Mouse (Mus musculus) heart, embryonic 10.5 days (tissue): Measurements from ENCODE around the gene Syce1l. TPM values are rescaled to one million over a fixed set of nuclear protein-coding genes. Genes with fewer than 3 reads are reported as not detected.

ENCODE experiments used
- DNase-seq: peaks from one replicate; pipeline ENCODE4 v3.0.0-alpha.2; 2017; ENCODE audit warnings: low spot score
- H3K27ac ChIP-seq: fragments of 300-500 bp; sonication (generic); 2 replicates; pipeline ENCODE4 v1.5.1; 2016; ENCODE audit warnings: mild to moderate bottlenecking
- H3K27me3 ChIP-seq: fragments of 300-500 bp; sonication (generic); 2 replicates; pipeline ENCODE4 v1.6.1; 2016; ENCODE audit warnings: mild to moderate bottlenecking; ENCODE audit not compliant: poor library complexity, insufficient read depth, severe bottlenecking
- H3K36me3 ChIP-seq: fragments of 300-500 bp; sonication (generic); 2 replicates; pipeline ENCODE4 v1.6.1; 2016; ENCODE audit warnings: mild to moderate bottlenecking, moderate library complexity
- H3K4me1 ChIP-seq: fragments of 300-500 bp; sonication (generic); 2 replicates; pipeline ENCODE4 v1.6.1; 2016; ENCODE audit warnings: mild to moderate bottlenecking
- H3K4me3 ChIP-seq: fragments of 300-500 bp; sonication (generic); 2 replicates; pipeline ENCODE4 v1.5.1; 2016; ENCODE audit warnings: mild to moderate bottlenecking, moderate library complexity
- H3K9me3 ChIP-seq: fragments of 300-500 bp; sonication (generic); 2 replicates; pipeline ENCODE4 v1.6.1; 2016; ENCODE audit warnings: mild to moderate bottlenecking, moderate library complexity
- WGBS: fragments of 180-500 bp; shearing (Covaris S2); methylation state at CpG from one replicate; pipeline ENCODE4 v1.1.7; 2016; 5-methylcytosine and 5-hydroxymethylcytosine counted together
- polyA plus RNA-seq: library from polyadenylated mRNA; unstranded; fragments of >200 nt; fragmentation: Nextera tagmentation; extraction: Ambion mirVana; gene quantifications from 2 replicates; pipeline ENCODE4 v1.2.1, GENCODE M21; 2016

The Syce1l gene
- not detected in 2 replicates for polyA plus RNA-seq

DNA sequence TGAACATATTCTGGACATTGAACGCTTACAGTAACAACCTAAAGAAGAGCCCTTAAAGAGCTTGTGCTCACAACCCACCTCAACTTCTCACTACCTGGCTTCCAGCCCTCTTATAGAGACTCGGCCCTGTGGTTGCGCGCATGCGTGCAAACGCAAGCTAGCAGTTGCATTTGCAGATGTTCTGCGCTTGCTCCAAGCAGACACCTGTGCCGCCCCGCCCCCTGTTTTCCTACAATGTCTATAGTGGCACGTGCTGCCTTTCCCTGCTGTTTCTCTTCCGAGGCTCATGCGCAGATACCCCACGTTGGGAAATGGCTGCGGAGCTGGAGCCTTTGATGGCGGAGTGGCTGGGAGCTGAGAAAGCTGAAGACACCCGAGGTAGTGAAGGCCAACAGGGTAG, at the start of gene Syce1l:
Gene Syce1l (plus strand): TSS at position 288 of the 400 bp plus-strand sequence.
- Histone ChIP-seq H3K4me3 (no peak within 1 kb of the TSS), H3K27me3 (no peaks in the 10 kb centered on the region), H3K36me3 (peaks cover 41% of the 10 kb centered on the region), H3K9me3 (no peaks in the 10 kb centered on the region), H3K27ac (no peak within 1 kb of the TSS), H3K4me1 (no peaks in the 10 kb centered on the region)
- no peak for DNase-seq
- WGBS, result 93% methylated on average over 16 of the region's 16 CpGs

DNA sequence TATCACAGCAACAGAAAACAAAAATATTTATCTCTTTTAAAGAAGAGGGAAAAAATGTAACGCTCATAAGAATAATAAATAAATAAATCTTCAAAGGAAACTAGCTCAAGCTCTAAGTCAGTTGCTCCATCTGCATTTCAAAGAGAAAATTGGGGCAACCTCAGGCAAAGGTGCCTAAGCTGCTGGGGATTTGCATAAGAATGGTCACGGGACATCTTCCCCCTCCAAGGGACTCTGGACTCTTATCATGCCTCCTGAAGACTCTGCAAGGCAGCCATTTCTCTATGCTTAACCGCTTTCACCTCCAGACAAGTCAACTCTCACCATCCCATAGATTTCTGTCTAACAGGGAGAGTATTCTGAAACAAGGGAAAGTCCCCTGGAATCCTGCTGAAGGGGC, 44.6 kb upstream of the Syce1l start:
- DNase-seq, result no peak
- Histone ChIP-seq H3K27me3 (no peaks in the 10 kb centered on the region), H3K27ac (no peak overlapping the region), H3K9me3 (no peaks in the 10 kb centered on the region), H3K36me3 (no peaks in the 10 kb centered on the region), H3K4me1 (no peaks in the 10 kb centered on the region), H3K4me3 (no peak overlapping the region)
- 42% methylated on average over 3 of the region's 3 CpGs for WGBS

DNA sequence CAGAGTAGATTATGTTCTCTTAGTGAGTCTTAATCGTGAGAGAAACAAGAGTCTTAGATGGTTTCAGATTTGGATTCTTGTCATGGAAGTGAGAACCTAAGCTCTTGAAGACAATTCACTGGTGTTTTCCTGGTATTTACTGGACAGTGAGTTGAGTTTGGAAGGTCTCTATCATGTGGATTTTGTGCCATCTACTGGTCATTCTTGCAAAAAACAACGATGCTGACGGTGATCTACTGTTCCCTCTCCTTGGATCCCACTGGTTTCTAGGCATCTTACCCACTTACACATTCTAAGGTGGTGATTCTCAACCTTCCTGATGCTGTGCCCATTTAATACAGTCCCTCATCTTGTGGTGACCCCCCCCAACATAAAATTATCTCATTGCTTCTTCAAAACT, 10.4 kb upstream of the Syce1l start:
- Histone ChIP-seq H3K27ac (no peak overlapping the region), H3K27me3 (no peaks in the 10 kb centered on the region), H3K9me3 (no peaks in the 10 kb centered on the region), H3K4me3 (no peak overlapping the region), H3K36me3 (no peaks in the 10 kb centered on the region), H3K4me1 (peaks cover 20% of the 10 kb centered on the region)
- DNase-seq, result no peak
- WGBS, result 6% methylated on average over 3 of the region's 3 CpGs

- 24% methylated on average over 12 of the region's 12 CpGs for WGBS
- H3K36me3 ChIP-seq, result peaks cover 13% of the 10 kb centered on the region
- no peaks in the 10 kb centered on the region for H3K9me3 ChIP-seq
- no peak for DNase-seq
- peaks cover 20% of the 10 kb centered on the region for H3K4me1 ChIP-seq
- H3K27ac ChIP-seq, result no peak overlapping the region
- no peaks in the 10 kb centered on the region for H3K27me3 ChIP-seq
- peak overlapping the region; percentile 72 for H3K4me3 ChIP-seq
Measured at GRCm38 (mm10) chr8:113634161-113634560, 8.9 kb upstream of the Syce1l start.

DNA sequence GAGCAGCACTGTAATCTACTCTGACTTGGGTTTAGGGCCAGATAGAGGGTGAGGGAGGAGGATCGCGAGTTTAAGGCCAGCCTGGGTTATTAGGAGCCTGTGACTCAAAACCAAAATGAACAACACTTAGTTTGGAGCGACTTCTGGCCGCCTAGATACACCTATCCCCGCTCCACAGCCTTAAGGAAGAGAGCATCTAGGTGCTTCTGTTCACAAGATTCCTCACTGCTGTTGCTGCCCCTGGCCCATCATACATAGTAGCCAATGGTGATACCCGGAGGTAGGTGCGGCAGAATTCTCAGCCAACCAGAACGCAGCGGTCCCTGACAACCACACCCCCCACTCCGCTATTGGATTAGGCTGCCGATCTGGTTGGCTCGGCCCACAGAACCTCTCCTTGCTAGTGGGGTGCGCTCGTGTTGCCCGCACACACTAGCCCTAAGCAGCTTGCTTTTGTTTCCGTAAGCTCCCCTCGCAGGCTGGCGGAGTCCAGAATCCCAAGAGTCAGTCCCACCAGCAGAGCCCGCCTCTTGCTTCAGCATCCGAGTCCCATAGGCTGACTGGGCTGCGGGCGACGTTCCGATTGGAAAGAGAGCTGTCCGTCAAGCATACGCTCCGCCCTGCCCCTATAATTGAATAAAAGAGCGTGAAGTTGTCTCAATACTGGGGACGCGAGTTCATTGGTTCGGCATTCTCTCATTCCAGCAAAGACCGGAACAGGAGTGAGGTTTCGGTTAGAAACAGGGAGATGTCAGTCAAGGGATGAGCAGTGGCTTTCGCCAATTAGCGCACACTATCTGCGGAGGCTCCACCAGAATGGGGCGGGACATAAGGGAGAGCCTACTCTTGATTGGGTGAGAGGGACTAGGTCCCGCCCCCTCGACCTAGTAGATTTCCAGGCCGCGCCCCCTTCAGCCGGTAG, 8.1 kb upstream of the Syce1l start, which contains the start of gene Mon1b:
Gene Mon1b (plus strand): TSS at position 918 of the 922 bp plus-strand sequence.
- H3K36me3 ChIP-seq, result peaks cover 21% of the 10 kb centered on the region
- under 1% methylated on average over 42 of the region's 42 CpGs for WGBS

GRCm38 (mm10) chr8:113635592-113636279, 7.3 kb upstream of the Syce1l start:
- Histone ChIP-seq H3K27ac (peak overlapping the region; percentile 94), H3K27me3 (no peaks in the 10 kb centered on the region), H3K9me3 (no peaks in the 10 kb centered on the region), H3K4me1 (peaks cover 20% of the 10 kb centered on the region), H3K4me3 (peak overlapping the region; percentile 72), H3K36me3 (peaks cover 22% of the 10 kb centered on the region)
- DNase-seq, result no peak
- WGBS, result 1% methylated on average over 44 of the region's 44 CpGs

More for the DNA sequence above, 8.1 kb upstream of the Syce1l start, which contains the start of gene Mon1b:
- DNase-seq, result peak; percentile 99
- Histone ChIP-seq H3K4me3 (peak within 1 kb of the TSS; percentile 72), H3K27me3 (no peaks in the 10 kb centered on the region), H3K4me1 (peaks cover 20% of the 10 kb centered on the region), H3K9me3 (no peaks in the 10 kb centered on the region), H3K27ac (peak within 1 kb of the TSS; percentile 94)

DNA sequence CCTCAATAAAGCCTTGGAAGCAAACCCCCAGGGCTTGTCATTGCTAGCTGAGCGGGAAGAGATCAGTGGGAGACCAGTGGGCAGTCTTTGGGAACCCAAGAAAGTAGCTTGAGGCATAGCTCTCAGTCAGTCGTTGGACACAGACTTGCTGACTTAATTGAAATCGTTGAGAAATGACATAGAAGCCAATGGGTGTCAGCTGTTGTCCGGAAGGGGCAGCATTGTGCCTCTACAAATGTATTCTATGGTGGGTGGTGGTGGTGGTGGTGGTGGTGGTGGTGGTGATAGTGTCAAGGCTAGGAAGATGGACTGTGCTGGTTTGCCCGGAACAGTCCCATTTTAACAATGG, 6.8 kb upstream of the Syce1l start:
- no peak for DNase-seq
- Histone ChIP-seq H3K27ac (peak overlapping the region; percentile 94), H3K4me3 (peak overlapping the region; percentile 72), H3K36me3 (peaks cover 24% of the 10 kb centered on the region), H3K4me1 (peaks cover 20% of the 10 kb centered on the region), H3K27me3 (no peaks in the 10 kb centered on the region), H3K9me3 (no peaks in the 10 kb centered on the region)
- 38% methylated on average over 5 of the region's 5 CpGs for WGBS

- DNase-seq, result no peak
- Histone ChIP-seq H3K36me3 (peaks cover 42% of the 10 kb centered on the region), H3K27me3 (no peaks in the 10 kb centered on the region), H3K9me3 (no peaks in the 10 kb centered on the region), H3K4me1 (peaks cover 14% of the 10 kb centered on the region), H3K27ac (no peak overlapping the region), H3K4me3 (no peak overlapping the region)
- WGBS, result 92% methylated on average over 8 of the region's 8 CpGs
Measured at GRCm38 (mm10) chr8:113640357-113640756, 2.7 kb upstream of the Syce1l start.

GRCm38 (mm10) chr8:113643479-113644210, 632 bp downstream of the Syce1l start:
- Histone ChIP-seq H3K27ac (no peak overlapping the region), H3K4me3 (no peak overlapping the region), H3K36me3 (peaks cover 34% of the 10 kb centered on the region), H3K4me1 (no peaks in the 10 kb centered on the region), H3K27me3 (no peaks in the 10 kb centered on the region), H3K9me3 (no peaks in the 10 kb centered on the region)
- no peak for DNase-seq
- WGBS, result 90% methylated on average over 8 of the region's 8 CpGs

- no peaks in the 10 kb centered on the region for H3K9me3 ChIP-seq
- H3K36me3 ChIP-seq, result peaks cover 20% of the 10 kb centered on the region; the same call in 1 of the 2 replicates
- H3K4me1 ChIP-seq, result no peaks in the 10 kb centered on the region
- H3K27me3 ChIP-seq, result no peaks in the 10 kb centered on the region
- H3K4me3 ChIP-seq, result no peak overlapping the region
- H3K27ac ChIP-seq, result no peak overlapping the region
- 73% methylated on average over 5 of the region's 5 CpGs for WGBS
- no peak for DNase-seq
Measured at GRCm38 (mm10) chr8:113645220-113645619, 2.2 kb downstream of the Syce1l start.

GRCm38 (mm10) chr8:113652450-113652849, 9.4 kb downstream of the Syce1l start:
- DNase-seq, result no peak
- 0 out of 2 replicates have a peak, but pooled peaks cover 5% of the 10 kb centered on the region for H3K27me3 ChIP-seq
- H3K9me3 ChIP-seq, result no peaks in the 10 kb centered on the region
- H3K4me3 ChIP-seq, result no peak overlapping the region
- 82% methylated on average over 12 of the region's 12 CpGs for WGBS
- no peaks in the 10 kb centered on the region for H3K4me1 ChIP-seq
- no peaks in the 10 kb centered on the region for H3K36me3 ChIP-seq
- no peak overlapping the region for H3K27ac ChIP-seq

DNA sequence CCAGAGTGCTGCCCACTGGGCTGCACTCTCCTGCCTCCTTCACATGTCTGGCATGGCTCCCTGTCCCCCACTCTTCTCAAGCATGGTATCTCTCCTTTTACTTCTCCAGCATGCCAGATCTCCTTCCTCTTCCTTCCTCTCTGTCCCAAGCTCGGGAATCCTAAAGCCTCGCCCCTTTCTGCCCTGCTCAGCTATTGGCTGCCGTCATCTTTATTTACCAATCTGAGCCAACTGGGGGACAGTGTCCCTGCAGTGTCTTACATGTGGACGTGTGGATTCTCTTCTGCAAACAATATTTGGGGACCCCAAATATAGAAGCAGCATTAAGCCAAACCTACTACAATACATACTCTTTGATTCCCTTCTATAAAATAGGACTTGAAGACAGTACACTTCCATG, 10.1 kb downstream of the Syce1l start:
- Histone ChIP-seq H3K36me3 (no peaks in the 10 kb centered on the region), H3K27ac (no peak overlapping the region), H3K4me1 (no peaks in the 10 kb centered on the region), H3K9me3 (no peaks in the 10 kb centered on the region), H3K4me3 (no peak overlapping the region), H3K27me3 (0 out of 2 replicates have a peak, but pooled peaks cover 5% of the 10 kb centered on the region)
- peak; percentile 53 for DNase-seq
- WGBS, result 46% methylated on average over 4 of the region's 4 CpGs
